Mouse (Mus musculus) embryo, embryonic 10.5 days (tissue): ENCODE measurements around the gene Fstl3.
A peak's percentile ranks its signal among the peaks of the same experiment; 100 is the strongest.
"Not testable (repeated sequence)": the region's sequence is repeated elsewhere in the genome, so short reads cannot be mapped to it uniquely, and the experiment has no call there.

Experiments used
- DNase-seq: peaks from one replicate; pipeline ENCODE4 v3.0.0-alpha.2; 2015; ENCODE audit warnings: low spot score

Fstl3 gene

DNA sequence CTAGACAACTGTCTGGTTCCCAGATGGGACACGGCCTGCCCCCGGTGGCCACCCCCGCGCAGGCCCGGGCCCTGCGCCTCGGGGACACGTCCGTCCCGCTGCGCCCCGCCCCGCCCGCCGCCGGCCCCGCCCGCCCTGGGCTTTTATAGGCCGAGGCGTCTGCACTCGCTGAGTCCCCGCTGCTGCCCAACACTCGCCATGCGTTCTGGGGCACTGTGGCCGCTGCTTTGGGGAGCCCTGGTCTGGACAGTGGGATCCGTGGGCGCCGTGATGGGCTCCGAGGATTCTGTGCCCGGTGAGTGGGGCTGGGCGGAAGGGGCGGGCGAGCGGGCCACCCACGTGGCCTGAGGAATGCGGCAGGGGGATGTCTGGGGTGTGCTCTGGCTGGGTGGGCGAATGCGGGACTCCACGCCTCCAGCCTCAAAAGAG lies at the start of gene Fstl3:
Gene Fstl3 (plus strand): TSS at position 170 of the 429 bp plus-strand sequence.
- DNase-seq = peak; percentile 28

DNA sequence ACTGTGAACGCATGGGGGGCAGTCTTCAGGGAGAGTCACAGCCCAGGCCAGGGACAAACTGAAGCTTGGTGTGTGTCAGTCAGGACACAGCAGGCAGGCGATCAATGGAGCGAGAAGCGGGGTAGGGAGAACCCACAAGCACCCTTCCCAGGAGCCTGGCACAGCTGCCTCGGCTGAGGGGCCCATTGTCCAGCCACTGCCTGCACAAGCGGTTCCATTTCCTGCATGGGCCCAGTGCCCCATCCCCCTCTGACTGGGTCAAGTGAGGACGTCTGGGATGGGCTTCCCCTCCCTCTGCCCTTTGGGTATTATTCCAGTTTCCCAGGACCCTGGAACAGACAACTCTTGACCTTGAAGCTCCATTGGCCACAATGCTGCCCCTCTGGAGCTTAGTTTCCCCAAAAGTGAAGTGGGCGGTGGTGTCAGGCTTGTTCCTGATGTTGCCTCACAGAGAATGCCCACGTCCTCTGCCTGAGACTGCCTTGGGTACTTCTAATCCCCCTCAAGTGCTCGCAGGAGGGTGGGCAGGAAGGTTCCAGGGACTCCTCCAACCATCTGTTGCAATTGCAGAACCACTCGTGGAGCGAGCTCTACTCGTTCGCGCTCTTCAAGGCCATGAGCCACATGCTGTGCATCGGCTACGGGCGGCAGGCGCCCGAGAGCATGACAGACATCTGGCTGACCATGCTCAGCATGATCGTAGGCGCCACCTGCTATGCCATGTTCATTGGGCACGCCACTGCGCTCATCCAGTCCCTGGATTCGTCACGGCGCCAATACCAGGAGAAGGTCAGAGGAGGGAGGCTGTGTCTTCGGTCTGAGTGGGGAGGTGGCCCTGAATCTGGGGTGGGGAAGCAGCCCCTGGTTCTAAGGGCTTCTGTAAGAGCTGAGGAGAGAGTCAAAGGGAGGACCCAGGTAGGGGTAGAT lies 48.5 kb upstream of the Fstl3 start:
- no peak for DNase-seq

DNA sequence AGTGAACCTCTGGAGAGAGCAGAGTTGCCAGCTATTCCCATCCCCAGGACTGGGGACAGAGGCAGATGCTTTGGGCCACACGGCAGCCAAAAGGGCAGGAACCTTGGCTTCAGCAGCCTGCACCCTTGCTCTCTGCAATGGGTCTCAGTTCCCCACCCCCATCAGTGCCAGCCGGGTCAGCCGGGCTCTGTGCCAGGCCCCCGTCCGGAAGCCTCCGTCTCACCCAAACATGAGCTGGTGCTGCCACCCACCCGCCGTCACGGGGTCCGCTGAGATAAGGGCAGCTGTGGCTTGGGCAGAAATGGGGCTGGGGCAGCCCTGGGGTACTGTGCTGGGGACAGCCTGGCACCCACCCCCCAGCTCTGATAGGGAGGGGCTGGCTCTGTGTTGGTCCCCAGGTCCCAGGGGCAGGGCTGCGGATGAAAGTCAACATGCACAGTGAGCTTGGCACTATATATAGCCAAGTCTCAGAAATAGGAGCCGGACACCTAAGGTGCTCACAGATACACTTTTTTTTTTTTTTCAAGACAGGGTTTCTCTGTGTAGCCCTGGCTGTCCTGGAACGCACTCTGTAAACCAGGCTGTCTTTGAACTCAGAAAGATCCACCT lies 47.6 kb upstream of the Fstl3 start:
- no peak for DNase-seq

DNA sequence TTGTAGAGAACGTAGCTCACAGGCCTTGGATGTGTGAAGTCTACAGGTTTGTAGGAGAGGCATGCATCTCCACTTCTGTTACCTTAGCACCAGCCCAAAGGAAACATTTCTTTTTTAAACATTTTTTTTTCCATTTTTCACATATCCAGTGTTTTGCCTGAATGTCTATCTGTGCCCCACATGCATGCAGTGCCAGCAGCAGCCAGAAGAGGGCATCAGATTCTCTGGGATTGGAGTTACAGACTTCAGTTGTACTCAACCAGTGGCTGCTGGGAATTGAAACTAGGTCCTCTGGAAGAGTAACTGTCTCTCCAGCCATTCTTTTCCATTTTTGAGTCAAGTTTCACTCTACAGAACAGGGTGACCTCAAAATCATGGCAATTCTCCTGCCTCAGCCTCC lies 44.6 kb upstream of the Fstl3 start:
- DNase-seq = peak; percentile 40

DNA sequence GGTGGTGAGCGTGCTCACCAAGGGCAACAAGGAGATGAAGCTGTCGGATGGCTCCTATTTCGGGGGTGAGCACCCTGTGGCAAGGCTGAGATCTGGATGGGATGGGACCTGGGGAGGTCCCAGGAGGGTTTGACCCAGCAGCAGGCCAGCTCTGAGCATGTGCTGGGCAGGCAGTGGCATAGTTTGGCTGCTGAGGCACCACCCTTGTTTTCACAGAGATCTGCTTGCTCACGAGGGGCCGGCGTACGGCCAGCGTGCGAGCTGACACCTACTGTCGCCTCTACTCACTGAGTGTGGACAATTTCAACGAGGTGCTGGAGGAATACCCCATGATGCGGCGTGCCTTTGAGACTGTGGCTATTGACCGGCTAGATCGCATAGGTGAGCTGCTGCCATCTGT lies 43.2 kb upstream of the Fstl3 start:
- no peak for DNase-seq

DNA sequence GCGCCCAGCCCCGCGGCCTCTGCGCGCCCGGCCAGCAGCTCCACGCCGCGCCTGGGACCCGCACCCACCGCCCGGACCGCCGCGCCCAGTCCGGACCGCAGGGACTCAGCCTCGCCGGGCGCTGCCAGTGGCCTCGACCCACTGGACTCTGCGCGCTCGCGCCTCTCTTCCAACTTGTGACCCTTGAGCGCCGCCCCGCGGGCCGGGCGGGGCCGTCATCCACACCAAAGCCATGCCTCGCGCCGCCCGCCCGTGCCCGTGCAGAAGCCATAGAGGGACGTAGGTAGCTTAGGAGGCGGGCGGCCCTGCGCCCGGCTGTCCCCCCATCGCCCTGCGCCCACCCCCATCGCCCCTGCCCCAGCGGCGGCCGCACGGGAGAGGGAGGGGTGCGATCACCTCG lies 41.7 kb upstream of the Fstl3 start:
- peak; percentile 44 for DNase-seq

DNA sequence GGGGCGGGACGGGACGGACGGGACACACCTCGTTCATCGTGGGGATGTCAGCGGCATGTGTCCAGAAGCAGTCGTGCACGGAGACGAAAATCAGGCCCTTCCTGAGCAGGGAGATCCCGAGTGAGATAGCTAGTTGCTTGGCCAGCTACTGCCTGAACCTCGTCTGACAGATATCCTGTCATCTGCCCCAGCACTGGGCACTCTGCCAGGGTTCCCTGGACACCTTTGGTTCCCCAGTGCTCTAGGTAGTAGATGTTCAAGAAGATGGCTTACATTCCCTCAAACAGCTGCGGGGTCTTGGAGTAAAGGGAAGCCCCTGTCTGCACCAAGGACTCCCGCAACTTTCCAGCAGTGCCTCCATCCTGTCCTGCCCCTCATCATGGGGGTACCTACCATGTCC lies 40.4 kb upstream of the Fstl3 start:
- no peak for DNase-seq

DNA sequence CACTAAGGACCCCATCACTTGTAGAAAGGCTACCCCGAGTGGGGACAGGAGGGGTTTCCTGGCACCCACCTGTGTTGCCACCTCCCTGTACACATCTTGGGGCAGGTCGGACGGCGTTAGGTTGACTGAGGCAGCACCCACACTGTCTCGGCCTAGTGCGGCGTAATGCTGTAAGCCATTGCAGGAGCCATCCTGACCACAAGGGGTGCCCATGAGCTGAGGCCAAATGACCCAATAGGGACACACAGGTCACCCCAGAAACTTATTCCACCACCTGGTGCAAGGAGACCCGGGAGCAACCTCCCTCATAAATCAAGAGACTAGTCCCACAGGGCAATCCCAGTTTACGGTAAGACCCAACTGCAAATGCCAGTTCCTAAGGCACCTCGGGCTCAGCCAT lies 38.8 kb upstream of the Fstl3 start:
- DNase-seq = peak; percentile 19

DNA sequence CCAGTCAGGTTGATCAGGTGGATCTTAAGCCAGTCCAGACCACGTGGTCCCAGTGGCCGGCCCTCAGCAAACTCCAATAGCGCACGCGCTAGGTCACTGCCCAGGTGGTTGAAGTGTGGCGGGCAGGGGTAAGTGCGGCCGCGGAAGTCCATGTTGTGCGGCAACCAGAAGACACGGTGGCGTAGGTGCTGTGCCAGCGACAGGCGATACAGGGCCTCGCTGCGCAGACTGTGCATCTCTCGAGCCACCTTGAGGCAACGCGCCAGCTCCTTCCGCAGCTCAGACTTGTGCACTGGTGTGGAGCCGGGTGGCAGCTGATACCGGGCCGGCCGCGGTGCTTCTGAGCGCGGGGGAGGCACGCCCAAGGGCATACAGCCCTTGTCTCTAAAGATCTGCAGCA lies 37.8 kb upstream of the Fstl3 start:
- DNase-seq = no peak

DNA sequence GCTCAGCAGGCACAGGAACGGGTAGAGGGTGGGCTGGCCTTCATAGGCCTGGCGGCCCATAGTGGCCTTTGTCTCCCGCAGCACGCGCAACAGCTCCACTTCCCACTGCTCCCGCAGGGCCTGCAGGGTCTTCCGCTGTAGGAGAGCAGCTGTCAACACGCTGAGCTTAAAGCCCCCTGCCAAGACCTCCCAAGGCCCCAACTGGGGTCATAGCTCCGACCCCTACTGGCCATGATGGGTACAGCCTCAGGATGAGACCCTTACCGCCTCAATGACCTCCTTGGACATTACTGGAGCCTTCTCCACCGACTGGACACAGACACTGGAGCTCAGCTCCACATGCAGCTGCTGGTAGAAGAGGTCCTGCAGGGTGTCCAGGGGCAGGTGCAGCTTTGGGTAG lies 36.2 kb upstream of the Fstl3 start:
- peak; percentile 37 for DNase-seq

DNA sequence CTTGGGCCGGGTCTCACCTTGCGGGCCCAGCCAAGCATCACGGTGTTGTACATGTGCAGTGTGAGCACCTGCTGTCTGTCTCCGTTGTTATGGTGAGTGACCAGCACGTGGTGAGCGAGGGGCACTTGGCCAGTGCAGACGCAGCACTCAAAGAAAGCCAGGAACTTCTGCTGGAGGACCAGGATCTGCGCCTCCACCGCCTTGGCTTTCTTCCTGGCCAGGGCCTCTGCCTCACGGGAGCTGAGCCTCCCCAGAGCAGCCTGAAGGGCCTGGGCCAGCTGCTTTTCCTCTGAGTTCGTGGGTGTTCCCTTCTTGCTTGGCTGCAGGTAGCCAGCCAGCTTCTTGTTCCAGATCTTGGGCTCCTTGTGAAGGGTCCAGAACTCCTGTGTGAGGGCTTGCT lies 33.9 kb upstream of the Fstl3 start:
- DNase-seq = no peak

DNA sequence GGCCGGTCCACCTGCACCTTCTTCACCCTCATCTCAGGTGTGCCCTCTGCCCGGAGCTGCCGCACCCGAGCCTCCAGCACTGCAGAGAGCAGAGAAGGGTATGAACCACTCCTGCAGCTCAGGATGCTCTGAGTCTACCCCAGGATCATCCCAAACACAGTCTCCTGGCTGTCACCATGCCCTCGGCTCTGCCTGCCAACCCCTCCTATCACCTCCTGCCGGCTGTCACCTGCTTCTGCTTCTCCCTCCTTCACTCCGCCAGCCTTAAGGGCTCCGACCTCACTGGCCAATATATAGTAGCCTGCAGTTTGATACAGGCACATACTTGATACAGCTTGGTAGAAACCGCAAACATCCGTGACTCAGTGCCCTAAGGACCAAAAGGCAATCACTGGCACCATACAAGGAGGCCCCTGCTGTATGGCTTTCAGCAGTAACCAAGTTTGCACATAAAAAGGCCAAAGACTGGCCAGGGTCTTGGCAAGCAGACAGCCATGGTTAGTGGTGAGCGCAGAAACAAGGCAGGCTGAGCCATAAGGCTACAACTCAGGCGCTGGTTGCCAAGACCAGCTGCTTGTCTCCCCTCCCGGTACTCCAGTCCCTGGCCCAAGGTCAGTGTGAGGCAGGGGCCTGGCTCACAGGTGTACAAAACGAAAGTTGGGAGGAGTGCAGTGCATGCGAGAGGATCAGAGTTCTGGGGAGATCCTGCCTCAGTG lies 33.3 kb upstream of the Fstl3 start:
- DNase-seq = no peak

DNA sequence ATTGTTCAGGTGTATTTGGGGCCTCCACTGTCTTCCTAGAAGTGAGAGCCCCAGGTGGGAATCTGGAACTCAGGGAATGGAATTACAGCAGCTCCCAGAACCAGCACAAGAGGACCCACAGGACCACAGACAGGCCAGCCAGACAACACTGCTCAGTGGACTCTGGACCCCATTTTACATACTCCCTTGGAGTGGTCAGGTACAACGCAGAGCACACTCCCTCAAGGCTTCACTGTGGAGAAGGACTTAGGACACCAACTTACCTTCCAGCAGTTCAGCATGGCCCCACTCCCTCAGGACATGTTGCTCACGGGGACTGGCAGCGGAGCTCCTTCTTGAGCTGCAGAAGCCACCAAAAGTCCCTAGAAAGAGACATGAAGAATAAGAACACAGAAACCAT lies 31.7 kb upstream of the Fstl3 start:
- DNase-seq = no peak

DNA sequence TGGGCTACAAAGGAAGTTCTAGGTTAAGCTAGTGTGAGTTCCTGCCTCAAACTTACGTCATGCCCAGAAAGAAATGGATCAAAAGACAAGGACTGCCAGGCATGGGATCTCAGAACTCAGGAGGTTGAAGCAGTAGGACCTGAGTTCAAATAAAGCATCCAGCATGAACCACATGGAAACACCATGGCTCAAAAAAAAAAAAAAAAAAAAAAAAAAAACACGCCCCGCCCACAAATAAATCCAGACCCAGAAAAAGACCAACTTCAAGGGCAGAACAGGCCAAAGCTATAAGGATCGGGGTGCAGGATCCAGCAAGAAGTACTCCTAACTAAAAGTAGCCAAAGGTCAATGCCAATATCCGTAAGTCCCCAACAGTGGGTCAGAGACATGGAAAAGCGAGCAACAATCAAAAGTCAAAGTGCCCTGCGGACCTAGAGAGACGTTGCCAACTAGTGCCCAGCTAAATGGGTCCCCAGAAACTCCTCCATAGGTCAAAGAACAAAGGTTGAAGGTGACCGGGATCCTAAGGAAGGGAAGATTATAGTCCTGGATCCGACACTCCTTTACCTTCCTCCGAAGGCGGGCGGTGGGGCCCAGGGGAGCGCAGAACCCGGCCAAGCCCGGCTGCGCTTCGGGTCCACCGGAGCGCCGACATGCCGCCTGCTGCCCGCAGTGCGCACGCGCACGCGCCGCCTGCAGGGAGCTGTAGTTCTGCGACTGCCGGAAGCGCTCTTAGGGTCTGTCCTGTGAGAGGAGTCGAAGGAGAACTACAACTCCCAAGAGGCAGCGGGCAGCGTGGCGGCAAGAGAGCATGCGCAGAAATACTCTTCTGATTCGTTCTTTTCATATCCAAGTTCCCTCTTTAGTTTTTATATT lies 30.9 kb upstream of the Fstl3 start, which contains the start of gene Polrmt:
Gene Polrmt (minus strand): TSS at position 684 of the 876 bp plus-strand sequence.
- peak; percentile 99 for DNase-seq

DNA sequence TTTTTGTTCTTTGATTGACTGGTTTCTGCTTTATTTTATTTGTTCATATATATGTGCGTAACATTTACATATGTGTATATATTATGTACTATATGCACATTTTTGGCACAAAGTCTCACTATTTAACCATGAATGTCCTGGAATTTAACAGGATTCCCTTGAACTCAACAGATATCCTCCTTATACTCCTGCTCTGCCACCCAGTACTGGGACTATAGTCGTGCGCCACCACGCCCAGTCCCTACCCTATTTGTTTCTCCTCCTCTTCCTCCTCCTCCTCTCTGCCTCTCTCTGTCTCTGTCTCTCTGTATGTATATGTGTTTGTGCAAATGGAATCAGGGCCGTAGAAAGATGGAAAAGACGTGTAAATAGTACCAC lies 30.3 kb upstream of the Fstl3 start:
- DNase-seq = no peak

DNA sequence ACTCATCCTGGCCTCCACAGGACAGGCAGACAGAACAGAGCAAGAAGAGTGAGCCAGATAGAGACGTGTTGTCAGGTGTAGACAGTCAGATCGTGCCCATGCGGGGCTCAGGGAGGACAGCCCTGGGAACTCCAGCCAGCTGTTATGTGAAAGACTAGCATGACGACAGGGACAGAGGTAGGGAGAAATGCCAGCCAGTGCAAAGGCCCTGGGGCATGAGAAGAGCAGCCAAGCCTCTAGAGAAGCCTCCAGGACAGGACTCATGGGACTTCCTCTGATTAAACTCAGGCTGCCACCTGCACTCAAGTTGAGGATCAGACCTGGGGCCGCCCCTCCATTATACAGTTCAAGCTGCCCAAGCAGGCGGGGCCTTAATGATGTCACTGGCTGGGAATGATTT lies 28.6 kb upstream of the Fstl3 start:
- no peak for DNase-seq

DNA sequence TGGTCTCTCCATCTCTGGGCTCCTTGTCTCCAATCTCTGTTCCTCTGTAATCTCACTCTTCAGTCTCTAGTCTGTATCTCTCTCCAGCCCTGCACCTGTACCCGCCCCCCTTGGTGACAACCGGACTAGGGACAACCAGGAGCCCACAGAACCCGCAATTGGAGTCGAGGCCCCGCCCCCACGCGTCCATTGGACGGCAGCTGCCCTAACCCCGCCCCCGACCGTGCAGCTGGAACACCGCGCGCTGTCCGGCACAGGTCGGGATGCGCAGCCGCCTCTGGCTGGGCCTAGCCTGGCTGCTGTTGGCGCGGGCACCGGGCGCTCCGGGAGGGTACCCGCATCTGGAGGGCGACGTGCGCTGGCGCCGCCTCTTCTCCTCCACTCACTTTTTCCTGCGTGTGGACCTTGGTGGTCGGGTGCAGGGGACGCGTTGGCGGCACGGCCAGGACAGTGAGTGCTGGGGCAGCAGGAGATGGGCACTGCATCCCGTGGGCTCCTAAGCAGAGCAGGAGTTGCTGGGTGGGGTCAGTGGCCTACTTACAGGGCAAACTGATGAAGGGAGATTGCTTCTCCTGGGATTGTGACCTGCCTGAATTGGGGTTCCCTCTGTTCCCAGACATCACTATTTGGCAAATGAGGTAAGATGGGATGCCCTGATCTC lies 22.1 kb upstream of the Fstl3 start, which contains the start of gene Fgf22:
Gene Fgf22 (plus strand): TSS at position 221 of the 661 bp plus-strand sequence.
- peak; percentile 83 for DNase-seq

DNA sequence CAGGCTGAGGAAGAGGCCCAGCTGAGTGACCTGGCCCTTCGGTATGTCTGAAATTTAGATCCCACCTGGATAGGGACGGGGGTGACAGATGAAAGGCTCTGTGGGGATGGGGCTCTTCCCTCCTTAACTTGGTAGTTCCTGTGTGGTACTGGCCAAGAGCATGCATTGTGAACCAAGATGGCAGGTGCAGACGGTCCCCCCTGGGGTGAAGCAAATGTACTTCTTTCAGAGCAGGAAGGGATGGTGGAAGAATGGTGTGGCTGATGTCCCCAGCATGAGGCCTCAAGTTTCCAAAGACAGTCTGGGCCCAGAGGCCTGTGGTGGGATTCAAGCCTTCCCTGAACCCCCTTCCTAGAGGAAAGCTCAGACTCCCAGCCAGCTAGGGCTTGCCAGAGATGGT lies 21.2 kb upstream of the Fstl3 start:
- DNase-seq = no peak

DNA sequence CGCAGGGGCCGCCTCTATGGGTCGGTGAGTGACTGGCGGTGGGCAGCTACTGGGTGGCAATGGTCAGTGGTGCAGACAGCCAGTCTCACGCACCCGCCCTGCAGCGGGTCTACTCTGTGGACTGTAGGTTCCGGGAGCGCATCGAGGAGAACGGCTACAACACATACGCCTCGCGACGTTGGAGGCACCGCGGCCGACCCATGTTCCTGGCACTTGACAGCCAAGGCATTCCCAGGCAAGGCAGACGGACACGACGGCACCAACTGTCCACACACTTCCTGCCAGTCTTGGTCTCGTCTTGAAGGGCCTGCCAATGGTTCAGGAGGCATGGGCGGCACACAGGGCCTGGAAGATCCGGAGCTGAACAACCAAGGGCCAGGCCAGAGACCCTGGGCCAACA lies 20.4 kb upstream of the Fstl3 start:
- no peak for DNase-seq

DNA sequence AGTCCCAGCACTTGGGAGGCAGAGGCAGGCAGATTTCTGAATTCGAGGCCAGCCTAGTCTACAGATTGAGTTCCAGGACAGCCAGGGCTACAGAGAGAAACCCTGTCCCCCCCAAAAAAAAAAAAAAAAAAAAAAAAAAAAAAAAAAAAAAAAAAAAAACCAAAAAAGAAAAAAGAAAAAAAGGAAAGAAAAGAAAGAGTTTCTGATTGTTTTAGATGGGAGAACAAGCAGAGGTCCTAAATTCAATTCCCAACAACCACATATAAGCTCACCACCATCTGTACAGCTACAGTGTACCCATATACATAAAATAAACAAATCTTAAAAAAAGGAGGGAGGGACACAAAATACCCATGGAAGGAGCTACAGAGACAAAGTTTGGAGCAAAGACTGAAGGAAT lies 17.4 kb upstream of the Fstl3 start:
- DNase-seq = not testable (repeated sequence)

DNA sequence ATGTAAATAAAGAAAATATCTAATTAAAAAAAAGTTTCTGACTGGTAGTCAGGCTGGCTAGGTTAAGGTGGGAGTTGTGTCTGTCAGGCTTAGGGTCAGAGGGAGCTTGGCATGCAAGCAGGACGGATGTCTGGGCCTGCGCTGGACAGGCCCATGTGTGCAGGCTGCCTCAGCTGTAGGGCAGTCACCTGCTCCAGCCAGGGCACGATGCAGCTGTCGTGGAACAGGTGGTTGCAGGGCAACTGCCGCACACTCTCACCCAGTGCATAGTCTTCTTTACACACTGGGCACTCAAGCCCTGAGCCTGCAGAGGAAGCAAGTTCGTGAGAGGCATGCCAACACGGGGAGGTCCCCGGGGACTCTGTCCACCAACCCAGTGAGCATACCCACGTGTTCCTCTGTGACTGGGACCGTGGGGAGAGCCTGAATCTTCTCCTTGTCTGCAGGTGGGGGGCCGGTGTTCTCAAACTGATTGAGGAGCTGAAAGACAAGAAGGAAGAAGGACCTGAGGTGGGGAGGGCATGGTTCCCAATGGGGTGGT lies 16.4 kb upstream of the Fstl3 start:
- no peak for DNase-seq
